Mouse (Mus musculus): ENCODE results near the gene Scel.

DNA sequence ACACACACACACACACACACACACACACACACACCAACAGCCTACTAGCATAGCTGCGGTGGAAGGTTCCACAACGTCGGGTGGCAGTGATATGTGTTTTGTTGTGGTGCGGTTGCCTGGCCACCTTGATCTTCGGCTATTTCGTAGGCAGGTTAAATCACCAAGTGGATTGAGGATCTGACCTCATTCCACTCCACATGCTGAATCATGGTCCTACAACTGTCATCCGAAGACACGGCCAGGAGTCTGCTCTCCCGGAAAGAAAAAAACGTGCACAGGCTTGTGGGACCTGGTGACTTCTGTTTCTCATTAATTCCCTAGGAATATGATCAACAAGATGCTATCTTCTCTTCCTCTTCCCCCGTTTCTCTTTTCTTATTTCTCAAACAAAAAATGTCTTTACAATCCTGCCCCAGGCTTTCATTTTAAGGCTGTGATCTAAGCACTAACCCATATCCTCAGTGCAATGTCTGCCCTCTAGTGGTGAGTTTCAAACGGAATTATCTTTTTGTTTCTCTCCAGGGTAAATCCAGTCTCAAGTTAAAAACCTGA is 43.6 kb upstream of the Scel start:
- TF ChIP-seq CTCF (IDR thresholded peaks at IDR 0.05; ENCODE audit: extremely low read depth, insufficient read length, insufficient replicate concordance, low read depth, low read length), result peak; percentile 13; the same call in 1 of the 2 replicates
- no peak for TF ChIP-seq POLR2A (IDR thresholded peaks at IDR 0.05; ENCODE audit: low read depth, low read length)
